Mouse (Mus musculus): ENCODE data around the gene Actl7b.

The Actl7b gene

DNA sequence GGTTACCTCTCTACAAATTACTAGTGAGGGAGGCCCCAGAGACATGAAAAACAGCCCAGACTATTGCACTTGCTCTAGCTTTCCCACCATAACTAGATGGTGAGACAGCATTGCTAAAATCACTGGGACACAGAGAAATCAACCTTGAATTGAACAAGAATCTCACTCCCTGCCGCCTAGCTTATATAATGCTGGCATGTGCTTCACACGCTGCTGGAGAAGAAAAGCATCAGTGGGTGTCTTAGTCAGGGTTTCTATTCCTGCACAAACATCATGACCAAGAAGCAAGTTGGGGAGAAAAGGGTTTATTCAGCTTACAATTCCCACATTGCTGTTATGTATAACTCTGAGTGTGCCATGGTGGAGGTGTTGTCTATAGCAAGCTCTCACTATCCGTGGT, 28.1 kb downstream of the Actl7b start:
- peak; percentile 78 for ATAC-seq (ENCODE audit: low TSS enrichment)

- ATAC-seq (ENCODE audit: low TSS enrichment) = no peak
These were observed 39.0 kb downstream of the Actl7b start for GRCm38 (mm10) chr4:56702234-56702633.

- ATAC-seq (ENCODE audit: low TSS enrichment) = no peak
These were observed 42.6 kb downstream of the Actl7b start for GRCm38 (mm10) chr4:56698671-56699070.

DNA sequence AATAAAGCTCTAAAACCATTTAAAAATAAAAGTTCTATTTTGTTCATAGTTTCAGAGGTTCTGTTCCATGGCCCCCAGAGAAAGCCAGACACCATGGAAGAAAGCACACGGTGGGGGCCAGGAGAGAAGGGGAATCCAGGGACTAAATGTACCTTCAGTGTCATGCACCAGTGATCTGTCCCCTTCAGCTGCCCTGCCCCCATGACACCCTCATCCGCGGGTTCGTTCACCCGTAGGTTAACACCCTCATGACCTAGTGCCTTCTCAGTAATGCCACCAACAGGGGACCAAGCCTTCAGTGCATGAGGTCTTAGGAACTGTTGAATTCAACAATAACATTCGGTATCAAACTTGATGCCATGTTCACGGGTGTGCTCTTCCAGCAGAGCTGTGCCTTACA, 44.8 kb downstream of the Actl7b start:
- no peak for ATAC-seq (ENCODE audit: low TSS enrichment)

All from frontal cortex, adult (tissue).